Mouse (Mus musculus): ENCODE measurements around the gene Pitpnm2. TPM values are rescaled to one million over a fixed set of nuclear protein-coding genes. Genes with fewer than 3 reads are reported as not detected.
"Not testable (repeated sequence)": the region's sequence is repeated elsewhere in the genome, so short reads cannot be mapped to it uniquely, and the experiment has no call there.

The Pitpnm2 gene
- 10 to 100 TPM; 41.6 to 65.2 TPM for total RNA-seq (2021)
- polyA plus RNA-seq (2012; rRNA removed) = 158 and 207 TPM in 2 replicates
- long read RNA-seq, partial matches to known transcripts = 1 of 9 reads
- long read RNA-seq, other reads (novel, unspliced or antisense) = 7 of 9 reads

- DNase-seq = peak; percentile 72
Observed at GRCm38 (mm10) chr5:124249614-124250591, at the start of gene Pitpnm2. TSS of gene Pitpnm2 (minus strand) at chr5:124249760.

GRCm38 (mm10) chr5:124299307-124299706, 49.7 kb upstream of the Pitpnm2 start:
- not testable (repeated sequence) for DNase-seq

- DNase-seq = no peak
Observed at GRCm38 (mm10) chr5:124296475-124296874, 46.9 kb upstream of the Pitpnm2 start.

- DNase-seq = no peak
Observed at GRCm38 (mm10) chr5:124293967-124294366, 44.4 kb upstream of the Pitpnm2 start.

GRCm38 (mm10) chr5:124290216-124290615, 40.7 kb upstream of the Pitpnm2 start:
- no peak for DNase-seq

GRCm38 (mm10) chr5:124287616-124288247, 38.2 kb upstream of the Pitpnm2 start:
- DNase-seq = no peak

GRCm38 (mm10) chr5:124284330-124284729, 34.8 kb upstream of the Pitpnm2 start:
- no peak for DNase-seq

- no peak for DNase-seq
Observed at GRCm38 (mm10) chr5:124282854-124283253, 33.3 kb upstream of the Pitpnm2 start.

- no peak for DNase-seq
Observed at GRCm38 (mm10) chr5:124270226-124270625, 20.7 kb upstream of the Pitpnm2 start.

- no peak for DNase-seq
Observed at GRCm38 (mm10) chr5:124269661-124270060, 20.1 kb upstream of the Pitpnm2 start.

- no peak for DNase-seq
Observed at GRCm38 (mm10) chr5:124267652-124268051, 18.1 kb upstream of the Pitpnm2 start.

GRCm38 (mm10) chr5:124266821-124267220, 17.3 kb upstream of the Pitpnm2 start:
- DNase-seq = peak; percentile 36

GRCm38 (mm10) chr5:124263246-124263645, 13.7 kb upstream of the Pitpnm2 start:
- no peak for DNase-seq

- no peak for DNase-seq
Observed at GRCm38 (mm10) chr5:124262090-124262489, 12.5 kb upstream of the Pitpnm2 start.

- no peak for DNase-seq
Observed at GRCm38 (mm10) chr5:124259133-124259532, 9.6 kb upstream of the Pitpnm2 start.

GRCm38 (mm10) chr5:124258026-124258425, 8.5 kb upstream of the Pitpnm2 start:
- DNase-seq = no peak

GRCm38 (mm10) chr5:124255141-124255540, 5.6 kb upstream of the Pitpnm2 start:
- no peak for DNase-seq

GRCm38 (mm10) chr5:124253555-124253954, 4.0 kb upstream of the Pitpnm2 start:
- no peak for DNase-seq

GRCm38 (mm10) chr5:124252580-124253320, 3.2 kb upstream of the Pitpnm2 start:
- no peak for DNase-seq

GRCm38 (mm10) chr5:124251070-124251469, 1.5 kb upstream of the Pitpnm2 start:
- DNase-seq = no peak

GRCm38 (mm10) chr5:124248845-124249613, 531 bp downstream of the Pitpnm2 start:
- DNase-seq = peak; percentile 85

All from adrenal gland, adult 2 months (tissue).